Mouse (Mus musculus) embryonic facial prominence, embryonic 12.5 days (tissue): ENCODE measurements around the gene Cort. TPM values are rescaled to one million over a fixed set of nuclear protein-coding genes. Genes with fewer than 3 reads are reported as not detected.

ENCODE experiments used
- ATAC-seq: fragments of 200-750 bp; cut with Nextera tagmentation; 2 replicates; pipeline ENCODE4 v1.8.0; 2017; ENCODE audit not compliant: insufficient number of reproducible peaks, insufficient read depth, low FRiP score, low TSS enrichment
- H3K27ac ChIP-seq: fragments of 300-500 bp; sonication (generic); 2 replicates; pipeline ENCODE4 v1.5.1; 2016; ENCODE audit warnings: mild to moderate bottlenecking
- H3K27me3 ChIP-seq: fragments of 300-500 bp; sonication (generic); 2 replicates; pipeline ENCODE4 v1.6.1; 2016; ENCODE audit warnings: mild to moderate bottlenecking, moderate library complexity
- H3K36me3 ChIP-seq: fragments of 300-500 bp; sonication (generic); 2 replicates; pipeline ENCODE4 v1.6.1; 2016; ENCODE audit warnings: mild to moderate bottlenecking
- H3K4me1 ChIP-seq: fragments of 300-500 bp; sonication (generic); 2 replicates; pipeline ENCODE4 v1.6.1; 2016
- H3K4me2 ChIP-seq: fragments of 300-500 bp; sonication (generic); replicated peaks from 2 replicates; pipeline ENCODE4 v1.6.1; 2016; ENCODE audit warnings: mild to moderate bottlenecking, moderate library complexity
- H3K4me3 ChIP-seq: fragments of 300-500 bp; sonication (generic); 2 replicates; pipeline ENCODE4 v1.5.1; 2016; ENCODE audit warnings: mild to moderate bottlenecking
- H3K9ac ChIP-seq: fragments of 300-500 bp; sonication (generic); 2 replicates; pipeline ENCODE4 v1.6.1; 2016; ENCODE audit warnings: mild to moderate bottlenecking, moderate library complexity
- H3K9me3 ChIP-seq: fragments of 300-500 bp; sonication (generic); 2 replicates; pipeline ENCODE4 v1.6.1; 2016; ENCODE audit warnings: mild to moderate bottlenecking, moderate library complexity
- WGBS: fragments of 180-500 bp; shearing (Covaris S2); methylation state at CpG from one replicate; pipeline ENCODE4 v1.1.7; 2016; 5-methylcytosine and 5-hydroxymethylcytosine counted together
- polyA plus RNA-seq: library from polyadenylated mRNA; unstranded; fragments of >200 nt; fragmentation: Nextera tagmentation; extraction: Ambion mirVana; gene quantifications from 2 replicates; pipeline ENCODE4 v1.2.1, GENCODE M21; 2016

Cort gene
- polyA plus RNA-seq, 1 experiment from 2014 or later, result not detected

- no peak overlapping the region for H3K4me3 ChIP-seq
- no peak for ATAC-seq
- no peak overlapping the region for H3K27ac ChIP-seq
- H3K4me1 ChIP-seq, result peaks cover 6% of the 10 kb centered on the region; the same call in 1 of the 2 replicates
- no peaks in the 10 kb centered on the region for H3K9me3 ChIP-seq
- H3K9ac ChIP-seq, result no peak overlapping the region
- H3K27me3 ChIP-seq, result no peaks in the 10 kb centered on the region
- H3K36me3 ChIP-seq, result no peaks in the 10 kb centered on the region
- WGBS, result 82% methylated on average over 5 of the region's 5 CpGs
- H3K4me2 ChIP-seq, result no peak overlapping the region
Measured at GRCm38 (mm10) chr4:149085381-149085780, 41.2 kb downstream of the Cort start.

GRCm38 (mm10) chr4:149081528-149081927 is 45.0 kb downstream of the Cort start:
- Histone ChIP-seq H3K27ac (no peak overlapping the region), H3K9ac (no peak overlapping the region), H3K36me3 (no peaks in the 10 kb centered on the region), H3K4me1 (peaks cover 6% of the 10 kb centered on the region; the same call in 1 of the 2 replicates), H3K27me3 (no peaks in the 10 kb centered on the region), H3K9me3 (no peaks in the 10 kb centered on the region), H3K4me2 (no peak overlapping the region), H3K4me3 (no peak overlapping the region)
- no peak for ATAC-seq
- 81% methylated on average over 17 of the region's 17 CpGs for WGBS

GRCm38 (mm10) chr4:149080111-149080510 is 46.5 kb downstream of the Cort start:
- Histone ChIP-seq H3K9me3 (no peaks in the 10 kb centered on the region), H3K9ac (no peak overlapping the region), H3K27ac (no peak overlapping the region), H3K27me3 (no peaks in the 10 kb centered on the region), H3K4me1 (peaks cover 9% of the 10 kb centered on the region), H3K4me2 (no peak overlapping the region), H3K36me3 (no peaks in the 10 kb centered on the region; the same call in 1 of the 2 replicates), H3K4me3 (no peak overlapping the region)
- WGBS, result 89% methylated on average over 8 of the region's 8 CpGs
- no peak for ATAC-seq

GRCm38 (mm10) chr4:149079629-149080028 is 46.9 kb downstream of the Cort start:
- WGBS, result 89% methylated on average over 6 of the region's 6 CpGs
- H3K9me3 ChIP-seq, result no peaks in the 10 kb centered on the region

GRCm38 (mm10) chr4:149078261-149078660 is 48.3 kb downstream of the Cort start:
- Histone ChIP-seq H3K4me3 (no peak overlapping the region), H3K27ac (no peak overlapping the region), H3K4me1 (peaks cover 9% of the 10 kb centered on the region), H3K36me3 (no peaks in the 10 kb centered on the region; the same call in 1 of the 2 replicates), H3K9ac (no peak overlapping the region), H3K27me3 (no peaks in the 10 kb centered on the region), H3K4me2 (no peak overlapping the region), H3K9me3 (no peaks in the 10 kb centered on the region)
- 52% methylated on average over 4 of the region's 4 CpGs for WGBS
- ATAC-seq, result no peak

More at GRCm38 (mm10) chr4:149079629-149080028, 46.9 kb downstream of the Cort start:
- H3K27ac ChIP-seq, result no peak overlapping the region
- no peak overlapping the region for H3K4me2 ChIP-seq
- H3K4me3 ChIP-seq, result no peak overlapping the region
- H3K4me1 ChIP-seq, result peaks cover 9% of the 10 kb centered on the region
- no peaks in the 10 kb centered on the region; the same call in 1 of the 2 replicates for H3K36me3 ChIP-seq
- H3K9ac ChIP-seq, result no peak overlapping the region
- H3K27me3 ChIP-seq, result no peaks in the 10 kb centered on the region
- ATAC-seq, result no peak

GRCm38 (mm10) chr4:149075871-149076575 is 50.5 kb downstream of the Cort start:
- no peak overlapping the region for H3K4me3 ChIP-seq
- peak; percentile 19; the same call in 1 of the 2 replicates for ATAC-seq
- H3K36me3 ChIP-seq, result peaks cover 17% of the 10 kb centered on the region
- no peak overlapping the region for H3K9ac ChIP-seq
- no peak overlapping the region for H3K4me2 ChIP-seq
- no peaks in the 10 kb centered on the region for H3K27me3 ChIP-seq
- H3K9me3 ChIP-seq, result no peaks in the 10 kb centered on the region
- H3K27ac ChIP-seq, result no peak overlapping the region
- WGBS, result 23% methylated on average over 10 of the region's 10 CpGs
- H3K4me1 ChIP-seq, result peaks cover 3% of the 10 kb centered on the region; the same call in 1 of the 2 replicates

GRCm38 (mm10) chr4:149075073-149075472 is 51.5 kb downstream of the Cort start:
- WGBS, result 93% methylated on average over 13 of the region's 13 CpGs
- H3K4me2 ChIP-seq, result no peak overlapping the region
- peaks cover 3% of the 10 kb centered on the region; the same call in 1 of the 2 replicates for H3K4me1 ChIP-seq
- peaks cover 17% of the 10 kb centered on the region for H3K36me3 ChIP-seq
- H3K27ac ChIP-seq, result no peak overlapping the region
- no peaks in the 10 kb centered on the region for H3K27me3 ChIP-seq
- no peak for ATAC-seq
- no peaks in the 10 kb centered on the region for H3K9me3 ChIP-seq
- H3K9ac ChIP-seq, result no peak overlapping the region
- no peak overlapping the region for H3K4me3 ChIP-seq

Other genes starting within 250 kb of the Cort start
- gene Pex14, start 26.9 kb downstream of the Cort start, polyA plus RNA-seq, result 54.1 and 55.0 TPM in 2 replicates
- 28.1 and 31.5 TPM in 2 replicates for gene Dffa, start 22.6 kb downstream of the Cort start, polyA plus RNA-seq
- 42.7 and 47.1 TPM in 2 replicates for gene Cenps, start 10.9 kb upstream of the Cort start, polyA plus RNA-seq
- gene Pgd, start 40.0 kb upstream of the Cort start, polyA plus RNA-seq, result 113 and 116 TPM in 2 replicates
- gene Kif1b, start 180.9 kb upstream of the Cort start, polyA plus RNA-seq, result 56.1 and 61.5 TPM in 2 replicates